20 mouse cellular contexts compared by ENCODE assay signal in the genomic region with DNA sequence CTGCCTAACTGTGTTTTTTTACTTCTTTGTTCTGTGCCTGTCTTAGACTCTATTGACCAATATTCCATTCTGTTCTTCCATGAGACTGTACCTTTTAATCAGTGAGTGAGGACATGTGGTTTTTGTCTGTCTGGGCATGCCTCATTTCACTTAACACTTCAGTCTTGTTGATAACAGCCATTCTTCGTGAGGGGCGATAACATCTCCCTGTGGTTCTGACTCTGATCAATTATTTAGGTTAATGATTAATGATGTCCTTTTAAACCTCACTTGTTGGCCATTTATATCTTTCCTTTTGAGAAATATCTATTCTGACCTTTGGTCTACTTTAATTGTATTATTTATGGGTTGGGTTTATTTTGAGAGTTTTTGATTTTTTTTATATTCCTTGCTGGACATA.
"Had no signal": no experiment of that assay in that cellular context is flagged by ENCODE, and none has a peak within 500 bp of the region (broad histone marks: within the 10 kb centered on the region; RNA-seq: fewer than 3 reads in every experiment).

No protein-coding gene starts in this region.

- H3K4me1 ChIP-seq: limb, embryonic 10.5 days; limb, embryonic 13.5 days; liver, embryonic 12.5 days; liver, embryonic 15.5 days; midbrain, embryonic 12.5 days; midbrain, embryonic 15.5 days; neural tube, embryonic 12.5 days; neural tube, embryonic 15.5 days had no signal

- H3K27ac ChIP-seq: hindbrain, postnatal 0 days; layer of hippocampus, adult 2 months; limb, embryonic 10.5 days; limb, embryonic 13.5 days; liver, embryonic 12.5 days; liver, embryonic 15.5 days; midbrain, embryonic 12.5 days; midbrain, embryonic 15.5 days; neural tube, embryonic 12.5 days; neural tube, embryonic 15.5 days had no signal

- H3K27me3 ChIP-seq: limb, embryonic 13.5 days; liver, embryonic 12.5 days; liver, embryonic 15.5 days; midbrain, embryonic 12.5 days; midbrain, embryonic 15.5 days; neural tube, embryonic 12.5 days; neural tube, embryonic 15.5 days had no signal

- H3K36me3 ChIP-seq: limb, embryonic 10.5 days; limb, embryonic 13.5 days; liver, embryonic 12.5 days; liver, embryonic 15.5 days; midbrain, embryonic 12.5 days; midbrain, embryonic 15.5 days; neural tube, embryonic 12.5 days; neural tube, embryonic 15.5 days had no signal

- ATAC-seq: hindbrain, postnatal 0 days; inflammation-experienced regulatory T-cells, adult 6 months; liver, embryonic 12.5 days; midbrain, embryonic 15.5 days had no signal

- H3K4me2 ChIP-seq: limb, embryonic 13.5 days; liver, embryonic 12.5 days; liver, embryonic 15.5 days; midbrain, embryonic 12.5 days; midbrain, embryonic 15.5 days; neural tube, embryonic 12.5 days; neural tube, embryonic 15.5 days had no signal

- DNase-seq: kidney, adult 9 months; kidney, postnatal 25 days; layer of hippocampus, adult 9-11 months; lung, adult 2 months; lung, postnatal 14 days; lung, postnatal 4 days; retina, postnatal 1 day; right cerebral cortex, postnatal 25 days; thymus, postnatal 25 days had no signal

- H3K4me3 ChIP-seq: layer of hippocampus, adult 2 months; limb, embryonic 10.5 days; limb, embryonic 13.5 days; liver, embryonic 12.5 days; liver, embryonic 15.5 days; midbrain, embryonic 12.5 days; midbrain, embryonic 15.5 days; neural tube, embryonic 12.5 days; neural tube, embryonic 15.5 days had no signal

- H3K9ac ChIP-seq: limb, embryonic 13.5 days; liver, embryonic 12.5 days; liver, embryonic 15.5 days; midbrain, embryonic 12.5 days; midbrain, embryonic 15.5 days; neural tube, embryonic 12.5 days; neural tube, embryonic 15.5 days had no signal

- H3K9me3 ChIP-seq: limb, embryonic 10.5 days; limb, embryonic 13.5 days; liver, embryonic 12.5 days; liver, embryonic 15.5 days; midbrain, embryonic 12.5 days; midbrain, embryonic 15.5 days; neural tube, embryonic 12.5 days; neural tube, embryonic 15.5 days had no signal
